Mouse (Mus musculus): ENCODE measurements around the gene Pard3b.

Pard3b gene

DNA sequence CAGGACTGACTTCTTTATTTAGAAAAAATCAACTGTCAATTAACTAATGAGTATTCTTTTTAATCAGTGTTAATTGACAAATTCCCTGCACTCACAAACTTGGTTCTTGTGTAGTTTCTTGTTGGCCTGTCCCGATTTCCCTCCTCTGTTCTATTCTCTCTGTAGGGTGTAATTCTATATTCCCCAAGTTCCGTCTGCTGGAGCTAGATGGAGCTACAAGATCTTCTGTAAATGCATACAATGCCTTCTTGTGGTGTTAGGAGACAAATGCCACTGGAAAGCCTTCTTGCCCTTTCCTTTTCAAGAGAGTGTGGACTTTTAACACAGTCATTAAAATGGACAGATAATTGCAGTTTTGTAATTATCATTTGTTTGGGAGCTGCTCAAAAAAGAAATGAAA, 286.3 kb downstream of the Pard3b start:
- DNase-seq (ENCODE audit: low read depth, low spot score), result no peak

DNA sequence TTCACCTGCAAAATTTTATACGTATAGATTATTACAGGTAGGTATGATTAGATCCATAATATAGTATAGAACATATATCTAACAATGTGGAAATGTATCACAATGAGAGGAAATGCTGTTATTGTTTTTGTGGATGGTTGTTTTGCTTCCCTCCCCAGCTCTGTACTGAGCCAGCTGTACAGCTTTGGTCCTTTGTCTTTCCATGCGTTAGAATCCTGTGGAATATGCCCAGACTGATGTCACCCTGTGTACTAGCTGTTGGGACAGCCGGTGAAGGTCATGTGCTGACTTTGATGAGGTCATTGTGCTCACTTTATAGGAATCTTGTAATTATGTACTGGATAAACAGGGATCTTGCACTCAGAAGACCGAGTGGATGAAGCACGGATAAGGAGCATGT, 286.9 kb downstream of the Pard3b start:
- DNase-seq (ENCODE audit: low read depth, low spot score), result no peak

DNA sequence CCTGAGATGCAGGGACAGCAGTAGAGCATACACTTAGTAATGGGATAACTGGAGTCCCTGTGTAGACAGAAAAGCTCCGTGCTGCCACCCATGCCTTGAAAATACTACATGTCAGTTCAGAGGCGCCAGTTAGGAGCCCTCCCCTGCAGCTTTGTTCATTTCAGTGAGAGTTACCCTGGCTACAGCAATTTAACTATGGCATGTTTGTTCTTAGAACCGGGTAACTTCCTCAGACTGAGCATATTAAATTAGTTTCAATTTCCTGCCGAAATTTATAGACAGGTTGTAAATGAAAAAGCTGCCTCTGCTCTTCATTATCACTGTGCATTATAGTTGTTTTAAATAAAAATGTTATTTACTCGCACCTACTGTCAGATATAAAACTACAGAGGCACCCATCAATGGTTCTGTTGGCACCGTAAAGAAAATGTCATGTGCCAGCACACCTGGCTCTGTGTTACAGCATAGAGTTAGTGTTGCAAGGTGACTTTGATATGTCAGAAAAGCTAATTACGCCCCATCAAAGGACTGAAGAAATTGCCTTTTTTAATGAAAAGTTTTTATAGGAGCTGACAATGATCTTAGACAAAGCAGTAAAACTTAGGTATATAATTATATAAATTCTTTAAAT, 289.6 kb downstream of the Pard3b start:
- no peak for DNase-seq (ENCODE audit: low read depth, low spot score)

DNA sequence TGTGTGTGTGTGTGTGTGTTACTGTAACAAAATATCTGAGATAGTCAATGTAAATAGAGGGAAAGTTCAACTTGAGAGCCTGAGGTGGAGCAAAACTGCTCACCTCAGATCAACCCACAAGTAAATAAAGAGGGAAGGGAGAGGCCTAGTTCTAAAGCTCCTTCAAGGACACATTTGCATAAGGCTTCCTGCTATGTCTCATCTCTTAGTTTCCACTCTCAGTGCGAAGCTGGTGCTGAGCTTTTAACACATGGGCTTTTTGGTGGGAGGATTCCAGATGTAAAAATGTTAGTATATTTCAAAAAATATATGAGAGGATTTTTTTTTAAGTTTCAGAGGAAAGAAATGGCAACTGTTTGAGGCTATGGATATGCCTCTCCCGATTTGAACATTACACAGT, 294.9 kb downstream of the Pard3b start:
- DNase-seq (ENCODE audit: low read depth, low spot score), result no peak

DNA sequence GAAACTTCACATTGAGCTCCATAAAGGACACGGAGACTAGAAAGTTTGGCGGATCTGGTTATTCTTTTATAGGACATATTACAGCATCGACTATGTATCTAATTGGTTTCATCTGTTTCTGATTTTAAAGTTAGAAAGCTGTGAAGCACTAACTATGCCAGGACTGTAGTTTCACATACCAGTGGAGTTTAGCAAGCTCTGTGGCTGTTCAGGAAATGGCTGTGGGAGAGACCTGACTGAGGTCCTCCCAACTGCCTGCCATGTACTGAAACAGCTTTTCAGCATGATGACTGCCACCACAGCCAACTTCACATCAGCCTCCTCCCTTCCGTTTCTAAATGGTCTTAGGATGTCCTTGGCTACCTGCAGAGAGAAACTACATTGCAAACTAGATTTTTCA, 296.1 kb downstream of the Pard3b start:
- DNase-seq (ENCODE audit: low read depth, low spot score), result no peak

DNA sequence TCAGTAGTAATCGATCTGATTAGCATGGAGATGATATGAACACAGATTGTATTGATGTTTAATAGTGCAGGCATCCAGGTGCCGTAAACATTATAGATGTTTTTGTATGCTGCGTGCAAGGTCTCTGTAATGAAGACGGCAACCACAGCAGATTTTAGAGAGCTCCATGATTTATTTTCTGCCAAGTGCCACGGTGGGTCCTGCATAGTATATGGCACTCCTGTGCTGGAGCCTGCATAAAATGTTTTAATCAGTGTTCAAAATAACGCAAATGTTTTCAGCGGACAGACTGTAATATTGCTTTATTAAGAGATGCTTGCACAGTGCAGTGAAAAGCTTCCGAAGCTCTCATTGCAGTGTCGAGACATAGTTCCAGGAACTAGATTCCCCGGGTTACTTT, 301.3 kb downstream of the Pard3b start:
- no peak for DNase-seq (ENCODE audit: low read depth, low spot score)

DNA sequence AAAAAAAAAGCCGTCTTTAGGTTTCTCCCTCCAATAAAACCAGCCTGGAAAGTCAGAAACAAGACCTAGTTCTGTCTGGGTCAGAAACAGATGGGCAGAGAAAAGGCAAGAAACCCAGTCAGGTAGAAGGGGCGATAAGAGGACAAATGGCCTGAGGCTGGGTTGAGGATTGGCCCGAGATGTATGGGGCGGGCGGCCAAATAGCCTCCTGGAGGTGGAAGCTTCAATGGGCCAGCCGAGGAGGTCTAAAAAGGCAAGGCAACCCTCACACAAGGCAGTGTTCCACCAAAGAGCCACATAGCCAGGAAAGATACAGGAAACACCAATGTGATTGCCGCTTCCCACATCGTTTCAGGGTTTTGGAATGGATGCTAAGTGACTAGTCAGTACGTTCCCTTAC, 322.9 kb downstream of the Pard3b start:
- no peak for DNase-seq (ENCODE audit: low read depth, low spot score)

DNA sequence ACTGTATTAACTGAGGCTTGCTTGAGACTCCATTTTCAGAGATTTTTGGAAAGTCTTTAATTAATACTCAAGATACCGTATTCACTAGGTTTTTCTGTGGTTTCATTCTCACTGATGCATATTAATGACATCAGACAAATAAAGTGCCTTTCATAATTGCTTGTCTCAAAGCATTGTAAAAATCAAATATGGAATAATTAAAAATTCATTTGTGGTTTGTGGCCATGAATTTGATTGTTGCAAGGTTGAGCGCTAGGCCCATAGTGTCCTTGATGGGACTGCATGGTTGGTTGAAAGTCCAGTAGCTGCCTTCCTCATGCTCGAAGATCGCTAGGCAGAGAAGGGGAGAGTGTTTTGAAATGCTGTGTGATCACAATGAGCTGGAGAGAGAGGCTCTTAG, 323.9 kb downstream of the Pard3b start:
- no peak for DNase-seq (ENCODE audit: low read depth, low spot score)

DNA sequence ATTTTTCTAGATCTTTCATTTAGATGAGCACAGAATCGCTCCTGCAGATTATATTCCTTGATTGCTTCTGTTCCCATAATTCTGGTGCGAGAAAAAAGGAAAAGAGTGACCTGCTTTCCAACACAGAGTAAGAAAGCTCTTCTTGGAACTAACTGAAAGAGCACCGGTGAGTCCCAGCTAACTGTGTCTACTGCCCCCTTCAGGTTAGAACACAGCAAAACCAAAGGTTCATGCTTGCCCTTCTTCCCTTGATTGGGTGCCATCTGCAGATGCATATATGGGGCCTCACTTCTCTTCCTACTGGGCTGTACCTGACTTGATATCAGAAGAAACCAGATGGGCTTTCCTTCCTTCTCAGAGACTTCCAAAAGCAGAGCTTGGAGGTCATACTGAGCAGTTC, 328.5 kb downstream of the Pard3b start:
- no peak for DNase-seq (ENCODE audit: low read depth, low spot score)

DNA sequence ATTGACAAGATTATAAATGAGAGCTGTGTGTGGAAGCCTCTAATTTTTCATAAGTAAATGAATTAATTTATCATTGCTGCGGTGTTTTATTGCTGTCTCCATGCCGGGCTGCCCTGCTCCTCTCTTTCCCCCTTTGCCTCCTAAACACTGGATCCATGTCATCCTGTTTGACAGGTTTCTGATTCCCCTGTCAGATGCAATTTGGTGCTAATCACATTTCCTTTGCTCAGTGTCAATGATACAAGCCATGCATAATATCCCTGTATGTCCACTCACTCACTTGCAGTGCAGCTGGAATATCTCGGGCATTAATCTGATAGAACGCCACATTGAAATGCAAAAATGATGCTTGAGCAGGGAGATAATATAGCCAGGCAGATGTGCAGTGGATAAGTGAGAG, 329.2 kb downstream of the Pard3b start:
- DNase-seq (ENCODE audit: low read depth, low spot score), result no peak

DNA sequence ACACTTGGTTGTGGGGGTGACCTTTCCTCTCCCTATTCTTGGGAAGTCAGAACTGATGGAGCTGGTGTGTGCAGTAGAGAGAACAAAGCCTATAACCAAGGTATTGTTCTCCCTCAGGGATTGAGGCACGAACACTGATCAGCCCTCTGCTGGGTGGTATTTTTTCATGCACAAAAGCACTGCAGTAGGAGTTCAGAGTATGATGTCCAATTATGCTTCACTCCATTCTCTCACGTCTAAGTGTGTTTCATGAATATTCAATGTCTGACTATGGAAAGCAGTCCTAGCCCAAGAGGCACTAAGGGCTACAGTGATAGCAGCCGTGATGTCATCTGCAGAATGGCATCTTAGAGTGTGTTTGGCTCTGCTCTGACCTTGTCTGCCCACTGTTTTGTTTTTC, 359.1 kb downstream of the Pard3b start:
- DNase-seq (ENCODE audit: low read depth, low spot score), result no peak

DNA sequence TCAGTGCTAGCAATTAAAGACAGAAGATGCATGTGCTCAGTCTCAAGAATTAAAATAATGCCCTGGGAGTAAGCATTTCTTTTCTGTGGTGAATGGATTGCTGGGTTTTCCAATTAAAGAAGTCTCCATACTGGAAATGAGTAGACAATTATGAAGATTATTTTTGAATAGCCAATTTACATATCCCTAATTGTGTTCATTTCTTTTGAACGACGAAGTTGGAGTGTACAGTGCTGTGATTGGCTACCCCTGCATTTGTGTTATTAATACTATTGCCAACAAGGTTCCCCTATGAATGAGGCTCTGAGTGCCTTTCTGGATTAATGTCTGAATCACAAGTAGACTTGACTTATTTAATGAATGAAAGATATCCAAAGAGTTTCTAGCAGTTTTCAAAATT, 370.2 kb downstream of the Pard3b start:
- DNase-seq (ENCODE audit: low read depth, low spot score), result no peak

DNA sequence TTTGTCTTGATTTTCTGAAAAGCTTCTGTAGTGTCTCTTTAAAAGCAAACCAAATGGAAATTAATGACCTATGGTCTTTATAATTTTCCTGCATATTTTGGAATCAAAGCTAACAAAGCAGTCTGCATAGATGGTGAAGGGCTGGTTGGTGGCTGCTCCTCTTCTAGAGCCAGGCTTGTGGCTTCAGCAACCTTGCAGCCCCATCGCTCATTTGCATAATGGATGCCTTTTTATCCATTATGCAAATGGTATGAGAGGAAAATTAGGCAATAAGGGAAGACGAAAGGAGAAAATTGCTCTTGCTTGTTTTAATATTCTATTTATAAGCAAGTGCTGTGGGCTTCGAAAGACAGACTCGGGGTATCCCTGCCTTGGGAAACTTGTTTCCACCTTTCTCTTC, 373.1 kb downstream of the Pard3b start:
- no peak for DNase-seq (ENCODE audit: low read depth, low spot score)

DNA sequence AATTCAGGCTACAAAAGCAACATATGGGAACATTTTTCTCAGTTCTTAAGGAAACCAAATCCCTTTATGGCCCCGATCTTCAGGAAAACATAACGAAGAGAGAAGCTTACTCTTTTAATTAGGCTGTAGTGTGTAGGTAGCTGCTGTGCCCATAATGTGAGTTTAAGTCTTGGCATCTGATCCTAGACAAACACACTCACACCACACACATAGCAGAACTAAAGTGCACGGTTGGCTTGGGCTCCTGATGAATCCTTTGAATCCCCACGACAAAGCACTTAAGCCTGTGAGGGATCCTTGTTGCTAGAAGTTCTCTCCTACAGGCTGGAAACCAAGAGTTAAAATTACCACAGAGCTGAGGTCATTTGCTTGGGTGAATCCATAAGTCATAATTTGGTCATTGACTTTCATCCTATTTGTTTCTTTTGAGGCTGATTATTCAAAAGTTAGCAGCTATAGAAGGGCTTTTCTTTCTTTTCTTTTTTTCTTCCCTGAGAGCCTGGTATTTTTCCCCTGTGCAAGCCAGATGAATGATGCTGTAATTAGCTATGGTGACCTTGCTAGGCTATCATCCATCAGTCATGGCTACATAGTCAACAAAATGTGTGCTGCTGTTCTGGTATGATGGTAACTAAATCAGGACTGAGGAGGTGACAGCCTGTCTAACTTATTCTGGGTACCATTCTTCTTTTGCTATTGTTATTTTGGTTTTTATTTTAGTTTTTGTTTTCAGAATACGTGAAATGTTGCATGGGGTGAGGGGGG, 378.1 kb downstream of the Pard3b start:
- DNase-seq (ENCODE audit: low read depth, low spot score), result no peak

DNA sequence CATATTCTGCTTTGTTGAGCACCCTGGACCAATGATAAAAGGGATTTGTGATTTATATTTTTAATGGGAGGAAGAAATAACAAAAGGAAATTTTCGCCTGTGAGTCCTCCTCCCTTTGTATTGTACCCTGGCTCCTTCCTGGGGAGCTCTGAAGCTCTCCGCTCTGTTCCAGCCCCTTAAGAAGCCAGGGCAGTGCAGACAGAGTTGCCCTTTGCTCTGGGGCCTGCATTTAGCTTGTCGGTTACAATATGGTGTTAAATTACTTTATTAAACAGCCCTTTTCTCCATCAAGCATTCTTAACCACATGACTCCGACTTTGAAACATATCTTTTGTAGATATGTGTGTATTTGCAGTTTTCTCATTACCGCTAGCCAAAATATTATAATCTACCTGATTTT, 379.7 kb downstream of the Pard3b start:
- DNase-seq (ENCODE audit: low read depth, low spot score), result no peak

DNA sequence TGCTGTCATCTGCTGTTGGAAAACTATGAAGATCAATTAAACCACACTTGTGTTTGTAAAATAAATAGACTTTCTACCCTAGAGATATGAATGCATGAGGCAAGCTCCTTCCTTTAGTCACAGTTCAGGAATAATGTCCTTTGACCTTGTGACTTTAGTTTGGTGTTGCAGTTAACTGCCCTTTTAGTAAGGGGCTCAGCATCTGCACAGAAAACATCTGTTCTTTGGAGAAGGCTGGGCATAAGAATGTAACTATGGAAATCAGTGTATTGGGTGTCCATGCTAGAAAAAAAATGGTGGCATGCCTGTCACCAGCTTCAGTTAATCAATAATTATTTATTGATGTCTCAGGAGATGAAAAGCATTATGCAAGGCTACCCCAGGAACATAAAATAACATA, 381.1 kb downstream of the Pard3b start:
- DNase-seq (ENCODE audit: low read depth, low spot score), result no peak

DNA sequence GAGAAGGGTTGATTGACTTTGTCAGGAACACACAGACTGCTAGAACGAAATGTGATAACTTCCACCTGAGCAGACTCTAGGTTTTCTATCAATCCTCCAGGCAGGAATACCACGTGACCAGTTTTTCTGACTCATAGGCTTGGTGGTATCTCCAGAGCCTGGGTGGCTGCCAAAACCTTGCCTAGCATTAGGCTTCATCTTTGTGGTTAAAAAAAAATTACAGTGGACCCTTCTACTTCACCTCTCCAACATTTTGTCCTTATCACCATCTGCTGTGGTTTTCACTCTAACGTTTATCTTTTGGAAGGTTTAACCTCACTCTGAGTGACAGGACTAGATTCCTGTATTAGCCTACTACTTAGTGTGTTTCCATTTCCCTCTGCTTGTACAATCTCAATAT, 403.1 kb downstream of the Pard3b start:
- no peak for DNase-seq (ENCODE audit: low read depth, low spot score)

DNA sequence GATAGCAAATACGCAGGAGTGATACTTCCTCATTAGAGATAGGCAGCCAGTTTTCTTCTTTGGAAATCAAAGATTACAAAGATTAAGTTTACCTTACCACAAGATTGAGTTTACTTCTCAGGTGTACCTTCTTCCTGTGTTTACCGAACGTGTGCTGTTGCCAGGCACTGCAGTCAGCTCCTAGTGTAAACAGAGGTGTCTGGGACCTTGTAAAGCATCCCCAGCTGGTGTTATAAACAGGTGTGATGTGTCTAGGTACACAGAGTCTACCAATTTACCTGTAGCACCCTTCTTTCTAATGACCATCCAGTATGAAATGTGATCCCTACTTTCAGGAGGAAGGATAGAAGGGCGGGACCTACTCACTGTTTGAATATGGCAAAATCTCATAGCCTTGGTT, 410.0 kb downstream of the Pard3b start:
- DNase-seq (ENCODE audit: low read depth, low spot score), result no peak

DNA sequence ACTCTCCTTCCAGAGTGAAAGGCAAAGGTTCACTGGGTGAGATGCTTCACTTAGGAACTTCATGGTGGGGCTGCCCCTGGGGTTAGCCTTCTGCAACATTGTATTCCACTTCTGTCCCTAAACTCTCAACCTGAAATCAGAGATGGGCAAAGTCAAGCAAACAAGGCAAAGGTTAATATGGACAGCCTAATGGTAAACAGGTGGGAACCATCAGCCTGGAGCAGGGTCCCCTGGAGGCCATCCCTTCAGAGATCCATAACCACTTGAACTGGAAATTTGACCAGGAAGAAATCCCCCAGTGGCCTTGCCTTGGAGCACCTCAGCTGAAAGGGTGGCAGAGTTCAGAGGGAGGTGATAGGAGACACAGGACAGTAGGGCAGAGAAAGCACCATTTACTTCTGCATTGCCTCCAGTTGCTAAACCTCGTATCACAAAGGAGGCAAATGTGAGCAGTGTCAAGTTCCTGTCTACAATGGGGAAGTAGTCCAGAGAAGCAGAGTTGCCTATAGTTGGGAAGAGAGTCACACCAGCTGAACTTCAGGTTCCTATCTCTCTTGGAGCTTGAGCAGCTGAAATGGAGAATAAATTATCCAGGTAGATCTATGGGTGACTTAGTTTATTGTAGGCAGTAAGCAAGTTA, 412.7 kb downstream of the Pard3b start:
- no peak for DNase-seq (ENCODE audit: low read depth, low spot score)

DNA sequence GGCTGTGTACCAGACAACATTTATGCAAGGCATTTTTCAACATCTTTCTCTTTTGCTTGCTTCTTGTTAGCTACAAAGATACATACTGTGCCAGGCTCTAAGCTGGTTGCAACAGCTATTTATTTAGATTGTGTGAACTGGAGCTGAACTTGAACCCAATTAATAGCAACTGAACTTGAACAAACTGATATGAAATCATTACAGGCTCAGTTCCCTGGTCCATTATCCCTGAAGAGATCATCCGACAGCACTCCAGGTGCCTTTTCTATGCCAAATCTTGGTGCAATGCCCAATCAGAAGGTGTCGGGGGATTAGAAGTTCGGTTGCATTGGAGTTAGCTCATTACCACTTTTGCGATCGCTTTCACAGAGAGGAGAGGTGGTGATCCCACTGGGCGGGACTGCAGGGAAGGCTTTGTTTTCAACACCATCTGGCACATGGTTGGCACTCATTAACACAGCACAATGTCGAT, 414.6 kb downstream of the Pard3b start:
- no peak for DNase-seq (ENCODE audit: low read depth, low spot score)

DNA sequence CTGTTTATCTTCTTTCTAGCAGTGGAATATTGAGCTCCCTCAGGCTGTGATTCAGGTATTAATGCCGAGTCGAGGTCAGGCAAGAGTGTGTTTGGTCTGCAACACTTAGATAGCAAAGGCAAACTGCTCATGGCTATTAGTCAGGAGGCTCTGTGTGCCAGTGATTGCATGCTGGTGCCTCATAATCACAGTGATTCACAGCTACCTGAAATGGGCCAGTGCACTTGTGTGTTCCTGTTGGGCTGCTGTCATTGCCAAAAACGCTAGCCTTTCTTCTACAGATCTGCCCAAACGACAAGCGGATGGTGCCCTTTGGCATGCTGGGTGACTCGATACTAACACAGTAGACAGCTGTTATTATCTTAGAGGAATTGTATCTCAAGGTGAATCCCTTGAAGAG, 416.7 kb downstream of the Pard3b start:
- DNase-seq (ENCODE audit: low read depth, low spot score), result no peak

DNA sequence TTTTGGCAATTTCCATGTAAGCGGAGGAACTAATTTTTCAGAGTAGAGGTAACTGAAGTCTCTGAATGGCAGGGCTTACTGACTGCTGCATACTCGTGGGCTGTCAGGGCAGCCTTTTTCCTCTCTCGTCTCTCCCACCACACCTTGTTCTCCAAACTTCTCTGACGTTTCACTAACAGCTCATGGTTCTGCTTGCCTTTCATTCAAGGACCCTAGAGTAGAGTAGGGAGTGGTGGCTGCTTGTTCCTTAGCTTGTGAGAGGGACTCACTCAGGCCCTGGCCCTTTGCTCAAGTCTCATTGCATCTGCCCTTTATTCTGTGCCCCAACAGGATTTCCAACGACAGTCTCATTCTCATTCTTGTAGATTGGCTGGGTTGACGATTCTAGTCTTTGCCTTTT, 432.0 kb downstream of the Pard3b start:
- DNase-seq (ENCODE audit: low read depth, low spot score), result no peak

DNA sequence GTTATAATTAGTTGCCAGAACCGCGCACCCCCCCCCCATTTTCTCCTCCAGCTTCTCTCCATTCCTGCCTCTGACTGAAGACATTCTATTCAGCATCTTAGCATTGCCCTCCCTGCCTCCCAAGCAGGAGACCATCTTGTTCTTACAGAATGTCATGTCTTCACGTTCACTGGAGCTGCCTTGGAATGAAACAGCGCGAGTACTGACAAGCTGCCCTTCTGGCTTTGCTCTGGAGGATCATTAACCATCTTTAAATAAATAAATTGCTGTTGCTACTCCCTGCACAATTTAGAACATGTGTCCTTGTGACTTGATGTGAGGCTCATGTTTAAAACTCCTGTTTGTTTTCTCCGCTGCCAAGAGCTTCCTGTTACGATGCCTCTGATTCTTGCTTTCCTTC, 432.5 kb downstream of the Pard3b start:
- no peak for DNase-seq (ENCODE audit: low read depth, low spot score)
